Mouse (Mus musculus) inflammation-experienced regulatory T-cells, adult 16 weeks (primary cell): ENCODE results near the gene Fancf. TPM values are rescaled to one million over a fixed set of nuclear protein-coding genes. Genes with fewer than 3 reads are reported as not detected.

Experiments
- polyA plus RNA-seq: library from polyadenylated mRNA; unstranded; fragments of 100-300 nt; shearing (Covaris generic); gene quantifications from one replicate; pipeline ENCODE4 v1.2.1, GENCODE M21; 2017

The Fancf gene
- polyA plus RNA-seq, result 0.54 TPM

DNA sequence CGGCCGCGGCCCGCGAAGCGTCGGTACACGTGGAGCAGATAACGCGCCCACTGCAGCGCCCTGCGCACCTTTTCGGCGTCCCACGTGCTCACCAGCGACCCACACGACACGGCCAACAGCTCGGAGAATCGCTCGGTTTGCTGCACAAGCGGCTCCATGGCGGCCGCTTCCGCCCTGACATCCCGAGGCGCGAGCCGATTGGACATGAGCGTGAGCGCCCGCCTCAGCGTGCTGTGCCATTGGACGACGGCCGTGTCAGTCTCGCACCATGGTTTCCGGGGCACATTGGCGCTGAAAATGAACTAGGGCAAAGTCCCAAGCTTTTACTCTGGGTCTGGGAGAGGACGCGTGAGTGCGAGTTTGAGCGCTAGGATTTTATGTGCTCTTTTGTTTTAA, at the start of gene Fancf:
Fancf (minus strand) TSS at position 171 of the 396 bp plus-strand sequence.

GRCm38 (mm10) chr7:51861250-51862096, 594 bp downstream of the Fancf start, which contains the start of gene Gas2:
TSS of gene Gas2 (plus strand) at chr7:51862015.

Other genes starting within 250 kb of the Fancf start
- gene Slc17a6, start 240.3 kb downstream of the Fancf start, polyA plus RNA-seq, result not detected
- 1.7 TPM for gene Gas2, start 252 bp downstream of the Fancf start, polyA plus RNA-seq
- 2.1 TPM for gene Svip, start 143.8 kb upstream of the Fancf start, polyA plus RNA-seq
- gene 1700015G11Rik, start 153.5 kb upstream of the Fancf start, polyA plus RNA-seq, result not detected